Mouse (Mus musculus): ENCODE results near the gene Ahctf1. TPM values are rescaled to one million over a fixed set of nuclear protein-coding genes. Genes with fewer than 3 reads are reported as not detected.
"Not testable (repeated sequence)": the region's sequence is repeated elsewhere in the genome, so short reads cannot be mapped to it uniquely, and the experiment has no call there.

Ahctf1 gene
- 51.4 and 69.0 TPM in 2 replicates for total RNA-seq (2015; ENCODE audit: low replicate concordance)
- total RNA-seq (2017; ENCODE audit: low replicate concordance) = 53.7 and 67.2 TPM in 2 replicates

DNA sequence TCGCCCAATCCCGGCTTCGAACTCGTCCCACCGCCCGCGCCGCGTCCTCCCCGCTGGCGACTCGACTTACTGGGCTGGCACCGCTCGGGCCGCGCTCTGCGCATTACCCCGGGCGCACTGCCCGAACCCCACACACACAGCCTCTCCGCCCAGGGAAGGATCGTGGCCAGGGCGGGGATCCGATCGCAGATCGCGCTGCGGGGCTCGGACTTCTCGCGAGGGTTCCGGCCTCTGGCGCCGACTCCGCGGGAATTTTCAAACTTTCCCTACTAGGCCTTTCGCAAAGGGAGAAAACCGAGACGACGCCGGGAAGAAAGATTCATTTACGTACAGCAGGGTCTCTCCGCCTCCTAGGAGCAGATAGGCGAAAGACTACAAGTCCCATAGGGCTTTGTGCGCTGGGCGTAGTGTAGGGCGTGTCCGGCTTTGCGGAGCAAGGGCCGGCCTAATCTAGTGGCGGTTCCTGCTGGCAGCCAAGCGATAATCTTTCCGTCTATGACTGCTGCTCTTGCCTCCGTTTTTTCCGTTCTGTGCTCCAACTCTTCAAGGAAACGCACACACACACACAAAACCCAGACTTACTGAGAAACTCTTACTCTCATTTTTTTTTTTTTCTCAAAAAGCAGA, at the start of gene Ahctf1:
Gene Ahctf1 (minus strand): TSS at position 168 of the 627 bp plus-strand sequence.
- peak; percentile 85 for ATAC-seq (replicated peaks; ENCODE audit: low FRiP score, poor library complexity, severe bottlenecking)

DNA sequence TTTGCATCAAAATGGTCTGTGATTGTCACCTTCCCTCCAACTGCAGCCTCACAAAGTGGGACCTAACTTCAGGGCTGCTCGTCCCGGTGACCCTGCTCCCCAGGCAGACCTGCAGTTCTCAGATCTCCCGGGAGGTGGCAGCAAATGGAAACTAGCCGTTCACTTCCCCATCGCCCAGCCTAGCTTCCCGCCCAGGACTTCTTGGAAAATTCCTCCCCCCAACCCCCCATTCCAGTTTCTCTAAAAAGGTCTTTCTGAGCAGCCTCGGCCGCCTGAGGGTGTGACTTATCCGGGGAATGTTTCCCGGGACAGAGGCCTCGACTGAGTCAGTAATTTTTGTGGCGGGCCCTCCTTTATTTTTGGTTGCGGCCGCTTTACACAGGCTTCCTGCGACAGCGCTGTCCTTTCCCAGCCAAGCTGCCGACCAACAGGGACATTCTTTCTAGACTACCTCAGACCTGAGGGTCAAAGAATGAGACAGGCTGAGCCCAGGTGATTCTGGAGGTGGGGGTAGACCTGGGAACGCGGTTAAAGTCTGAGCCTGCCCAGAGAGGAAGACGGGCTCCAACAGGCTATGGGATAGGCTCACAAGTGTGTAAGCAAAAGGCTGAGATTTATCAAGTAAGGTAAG, 44.4 kb upstream of the Ahctf1 start:
- peak; percentile 71 for ATAC-seq (replicated peaks; ENCODE audit: low FRiP score, poor library complexity, severe bottlenecking)

DNA sequence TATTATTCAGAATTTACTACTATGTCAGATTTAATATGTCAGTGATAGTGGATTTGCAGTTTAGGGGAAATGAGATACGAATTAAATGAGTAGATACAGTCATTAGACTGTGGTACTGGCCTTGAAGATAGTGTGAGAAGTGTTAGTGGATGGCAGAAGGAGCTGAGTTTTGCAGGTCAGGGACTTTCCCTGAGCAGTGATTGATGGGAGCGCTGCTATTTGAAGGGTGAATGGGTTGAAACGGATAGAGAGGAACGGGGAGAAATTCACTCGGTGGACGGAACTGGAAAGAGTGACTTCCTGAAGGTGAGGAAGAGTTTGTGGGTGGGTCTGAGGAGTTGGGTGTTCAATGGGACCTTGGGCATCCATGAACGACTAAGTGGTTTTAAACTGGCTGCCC, 43.7 kb upstream of the Ahctf1 start:
- ATAC-seq (replicated peaks; ENCODE audit: low FRiP score, poor library complexity, severe bottlenecking) = no peak

DNA sequence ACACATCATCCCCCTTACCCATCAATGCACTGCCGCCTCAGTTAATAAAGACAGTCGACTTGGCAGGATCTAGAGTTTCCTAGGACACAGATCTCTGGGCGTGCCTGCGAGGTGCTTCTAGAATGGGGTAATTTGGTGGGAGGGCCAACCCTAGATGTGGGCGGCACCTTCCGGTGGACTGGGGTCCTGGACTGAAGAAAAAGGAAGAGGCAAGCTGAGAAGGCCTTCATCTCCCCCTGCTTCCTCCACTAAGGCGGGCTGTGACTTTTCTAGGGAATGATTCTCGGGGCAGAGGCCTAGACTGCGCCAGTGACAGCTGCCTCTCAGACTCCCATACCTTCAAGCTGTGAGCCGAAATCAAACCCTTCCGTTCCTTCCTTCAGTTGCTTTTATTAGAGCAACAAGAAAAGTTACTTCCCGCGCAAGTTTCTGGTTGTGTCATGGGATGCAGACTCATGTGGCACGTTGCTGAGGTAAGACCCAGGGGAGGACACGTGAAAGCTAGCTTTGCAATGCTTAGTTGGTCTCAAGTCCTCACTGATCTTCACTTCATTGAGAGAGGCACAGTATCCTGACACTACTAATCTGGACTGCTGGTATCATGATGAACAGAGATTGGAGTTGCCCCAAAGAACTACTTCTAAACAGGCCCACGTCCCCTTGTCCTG, 42.5 kb upstream of the Ahctf1 start:
- ATAC-seq (replicated peaks; ENCODE audit: low FRiP score, poor library complexity, severe bottlenecking) = no peak

DNA sequence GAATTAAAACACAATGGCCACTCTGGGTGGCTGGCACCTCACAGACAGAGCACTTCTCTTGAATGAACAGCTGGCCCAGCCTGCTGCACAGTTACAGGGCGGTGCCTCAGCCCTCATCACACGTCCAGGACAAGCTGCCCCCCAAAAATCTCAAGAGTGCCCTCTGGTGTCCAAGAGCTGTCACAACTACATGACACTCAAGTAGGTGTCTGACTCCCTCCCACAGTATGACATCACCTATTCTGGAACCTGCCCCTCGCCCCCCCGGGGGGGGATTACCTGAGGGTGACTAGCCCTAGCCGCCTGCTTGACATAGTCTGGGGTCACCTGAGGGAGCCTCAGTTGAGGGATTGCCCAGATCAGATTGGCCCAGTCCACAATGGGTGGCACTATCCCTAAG, 41.4 kb upstream of the Ahctf1 start:
- peak; percentile 92 for ATAC-seq (replicated peaks; ENCODE audit: low FRiP score, poor library complexity, severe bottlenecking)

DNA sequence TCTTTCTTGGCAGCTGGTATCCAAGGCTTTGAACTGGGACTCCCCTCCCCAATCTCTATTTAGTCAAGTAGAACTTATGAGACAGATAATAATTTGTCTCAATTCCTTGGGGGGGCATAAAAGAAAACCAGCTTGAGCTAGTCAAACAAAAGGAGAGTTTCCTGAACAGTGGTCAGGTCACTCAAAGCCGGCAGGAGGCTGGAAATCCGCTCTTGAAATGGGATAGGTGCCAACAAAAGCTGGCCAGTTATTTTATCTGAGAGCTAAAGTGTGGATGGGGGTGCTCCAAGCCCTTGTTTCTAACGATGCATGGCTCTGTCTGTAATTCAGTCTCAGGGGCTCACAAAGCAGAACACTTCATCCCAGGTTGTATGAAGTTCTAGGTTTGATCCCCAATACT, 40.5 kb upstream of the Ahctf1 start:
- no peak for ATAC-seq (replicated peaks; ENCODE audit: low FRiP score, poor library complexity, severe bottlenecking)

DNA sequence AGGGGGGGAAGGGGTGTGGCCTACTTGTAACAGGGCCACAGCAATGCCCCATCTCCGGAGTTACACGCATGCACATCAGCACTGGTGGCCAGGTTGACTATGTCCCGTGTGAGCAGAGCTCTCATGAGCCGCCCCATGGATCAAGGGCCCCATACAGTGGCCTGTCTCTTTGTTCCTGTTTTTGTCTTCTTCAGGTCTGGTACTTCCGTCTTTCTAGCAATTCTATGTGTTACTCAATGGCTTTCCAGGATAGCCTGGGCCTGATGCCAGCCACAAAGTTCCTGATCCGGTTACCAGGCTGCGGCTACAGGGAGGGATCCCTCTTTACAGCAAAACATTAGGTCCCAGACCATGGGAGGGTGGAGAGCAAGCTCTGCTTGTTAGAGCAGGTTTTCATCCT, 39.1 kb upstream of the Ahctf1 start:
- no peak for ATAC-seq (replicated peaks; ENCODE audit: low FRiP score, poor library complexity, severe bottlenecking)

DNA sequence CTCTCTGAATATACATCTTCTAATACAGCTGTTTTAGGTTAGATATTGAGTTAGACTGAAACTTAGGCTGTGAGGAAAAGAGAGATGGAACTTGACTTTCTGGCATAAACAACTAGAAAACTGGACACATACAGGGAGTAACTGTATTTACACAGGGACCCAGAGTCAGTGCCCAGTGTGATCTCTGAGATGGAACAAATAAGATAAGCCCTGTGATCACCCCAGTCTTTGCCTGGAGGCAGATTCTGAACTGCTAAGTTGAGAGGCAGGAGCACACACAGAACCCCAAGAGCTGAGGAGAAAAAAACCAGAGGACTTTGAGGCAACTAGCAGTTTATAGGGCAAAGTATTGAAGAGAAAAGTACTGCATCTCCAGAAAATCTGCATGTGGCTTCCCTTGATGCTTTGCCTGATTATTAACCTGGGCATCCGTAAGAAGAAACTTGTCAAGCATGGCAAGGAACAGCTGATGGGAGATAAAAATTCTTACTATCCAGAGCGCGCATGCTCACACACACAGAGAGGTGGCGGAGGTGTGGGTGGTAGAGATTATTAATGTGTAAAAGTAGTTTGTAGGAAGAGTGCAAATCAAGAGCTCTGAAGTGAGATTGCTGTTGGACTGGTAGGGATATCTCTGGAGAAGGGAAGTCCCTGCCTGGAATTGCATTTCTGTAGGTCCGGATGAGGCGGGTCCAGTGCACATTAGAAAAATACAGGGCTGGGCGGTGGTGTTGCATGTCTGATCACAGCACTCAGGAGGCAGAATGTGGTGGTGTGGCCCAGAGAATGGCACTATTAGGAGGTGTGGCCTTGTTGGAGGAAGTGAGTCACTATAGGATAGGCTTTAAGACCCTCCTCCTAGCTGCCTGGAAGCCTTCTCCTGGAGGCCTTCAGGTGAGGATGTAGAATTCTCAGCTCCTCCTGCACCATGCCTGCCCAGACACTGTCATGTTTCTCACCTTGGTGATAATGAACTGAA, 33.2 kb upstream of the Ahctf1 start:
- ATAC-seq (replicated peaks; ENCODE audit: low FRiP score, poor library complexity, severe bottlenecking) = no peak

DNA sequence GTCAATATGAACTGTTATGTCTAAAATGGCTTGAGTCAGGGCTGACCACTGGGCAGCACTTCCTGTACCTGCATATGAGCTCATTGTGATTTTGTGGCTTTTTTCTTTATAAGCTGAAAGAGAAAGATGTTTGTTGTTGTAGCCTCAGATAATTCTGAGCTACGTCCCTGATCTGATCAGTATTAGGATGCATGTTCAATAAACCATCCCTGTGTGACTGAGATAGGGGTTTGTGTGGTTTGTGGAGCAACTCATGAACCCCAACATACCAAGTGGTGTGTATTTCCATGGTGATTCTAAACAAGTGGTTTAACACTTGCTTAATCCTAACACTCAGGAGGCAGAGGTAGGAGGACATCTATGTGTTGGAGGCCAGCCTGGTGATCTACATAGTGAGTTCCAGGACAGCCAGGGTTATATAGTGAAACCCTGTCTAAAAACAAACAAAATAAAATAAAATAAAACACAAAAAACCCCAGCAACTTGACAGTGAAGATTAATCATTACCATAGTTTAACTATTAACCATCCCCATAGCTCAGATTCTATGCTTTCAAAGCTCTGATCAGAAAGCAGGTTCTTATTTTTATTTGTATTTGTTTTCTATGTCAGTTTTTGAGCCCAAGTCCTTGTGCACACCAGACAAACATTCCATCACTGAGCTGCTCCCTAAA, 32.4 kb upstream of the Ahctf1 start:
- ATAC-seq (replicated peaks; ENCODE audit: low FRiP score, poor library complexity, severe bottlenecking) = no peak

DNA sequence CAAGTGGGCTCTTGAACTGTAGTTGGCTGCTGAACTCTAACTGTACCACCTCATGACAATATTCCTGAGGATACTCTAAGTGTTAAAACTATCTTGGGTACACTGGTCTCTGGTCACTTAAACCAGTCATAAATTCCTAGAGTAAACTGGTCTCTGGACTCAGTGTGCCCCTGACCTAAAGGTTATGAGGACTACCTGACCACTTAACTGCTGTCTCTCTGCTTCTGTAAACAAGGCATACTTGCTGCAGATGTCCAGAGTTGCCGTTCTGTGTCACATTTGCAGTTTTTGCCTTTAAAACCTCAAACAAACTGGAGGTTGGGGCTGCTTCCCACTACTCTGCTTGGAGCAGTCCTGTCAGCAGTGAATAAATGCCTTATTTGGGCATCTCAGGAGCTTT, 30.1 kb upstream of the Ahctf1 start:
- ATAC-seq (replicated peaks; ENCODE audit: low FRiP score, poor library complexity, severe bottlenecking) = no peak

DNA sequence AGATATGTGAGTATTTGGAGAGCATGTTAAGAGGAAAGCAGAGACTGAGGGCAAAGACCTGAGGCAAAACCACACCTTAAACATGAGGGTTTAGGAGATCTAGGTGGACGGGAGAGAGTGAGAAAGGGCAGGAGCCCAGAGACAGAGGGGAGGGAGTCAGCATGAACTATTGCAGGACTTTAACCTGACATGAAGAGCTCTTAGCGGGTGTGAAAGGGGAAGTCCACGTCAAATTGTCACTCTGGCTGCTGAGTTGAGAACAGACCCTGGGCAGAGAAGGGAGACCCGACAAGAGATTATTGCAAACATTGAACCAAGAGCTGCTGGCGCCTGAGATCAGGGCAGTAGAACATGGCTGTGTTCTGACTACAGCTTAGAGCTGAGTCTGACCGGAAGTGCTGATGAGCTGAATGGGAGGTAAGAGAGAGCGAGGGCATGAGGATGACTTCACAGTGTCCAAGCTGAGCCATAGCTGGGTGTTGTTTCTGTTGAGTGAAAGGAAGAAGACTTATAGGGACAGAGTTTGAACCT, 29.3 kb upstream of the Ahctf1 start:
- no peak for ATAC-seq (replicated peaks; ENCODE audit: low FRiP score, poor library complexity, severe bottlenecking)

DNA sequence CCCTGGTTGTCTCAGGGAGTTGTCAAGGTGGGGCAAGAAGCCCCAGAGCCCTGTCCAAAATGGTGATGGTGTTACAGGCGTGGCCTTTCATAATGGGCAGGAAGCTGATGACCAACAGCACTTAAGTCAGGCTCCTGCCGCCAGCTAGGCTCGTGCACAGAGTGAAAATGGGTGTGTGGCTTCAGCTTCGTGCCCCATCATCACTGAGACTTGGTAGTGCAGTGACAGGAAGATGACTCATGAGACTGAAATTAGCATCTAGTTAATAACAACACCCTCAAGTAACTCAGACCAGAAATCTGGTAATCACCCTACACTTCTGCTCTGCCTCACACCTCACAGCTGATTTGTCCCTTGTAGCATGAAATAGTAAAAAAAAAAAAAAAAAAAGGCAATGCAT, 25.4 kb upstream of the Ahctf1 start:
- no peak for ATAC-seq (replicated peaks; ENCODE audit: low FRiP score, poor library complexity, severe bottlenecking)

DNA sequence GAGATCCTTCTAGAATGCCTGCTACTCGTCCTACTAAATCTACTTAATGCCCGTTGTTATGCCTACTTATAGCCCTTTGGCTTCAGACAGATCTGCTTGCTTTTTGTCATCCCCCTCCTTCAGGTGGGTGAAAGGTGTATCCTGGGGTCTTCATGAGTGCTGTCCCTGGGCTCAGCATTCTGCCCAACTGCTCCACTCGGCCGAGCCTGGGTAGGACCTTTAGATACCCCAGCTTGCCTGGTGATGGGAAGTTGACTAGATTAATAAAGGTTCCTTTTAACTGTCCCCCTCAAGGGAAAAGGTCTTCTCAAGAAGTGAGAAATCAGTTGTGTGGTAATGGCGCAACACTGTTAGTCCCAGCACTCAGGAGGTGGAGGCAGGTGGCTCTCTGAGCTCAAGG, 24.6 kb upstream of the Ahctf1 start:
- ATAC-seq (replicated peaks; ENCODE audit: low FRiP score, poor library complexity, severe bottlenecking) = no peak

DNA sequence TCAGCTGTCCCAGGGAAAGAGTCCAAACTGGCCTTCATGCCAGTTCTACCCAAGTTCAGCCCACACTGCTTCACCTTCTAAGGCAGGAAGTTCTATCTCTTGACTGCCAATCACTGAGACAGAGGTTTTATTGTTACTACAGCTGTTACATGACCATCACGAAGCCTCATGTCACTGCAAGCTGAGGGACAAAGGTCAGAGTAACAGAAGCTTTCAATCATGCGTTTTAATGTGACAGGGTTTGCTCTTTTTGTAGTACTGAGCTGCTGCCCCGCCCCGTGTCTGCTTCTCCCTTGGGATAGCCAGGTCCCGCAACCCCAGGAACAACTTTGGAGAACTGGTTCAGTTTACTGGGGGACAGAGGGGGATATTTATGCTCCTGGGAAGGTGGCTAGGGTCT, 21.1 kb upstream of the Ahctf1 start:
- ATAC-seq (replicated peaks; ENCODE audit: low FRiP score, poor library complexity, severe bottlenecking) = no peak

DNA sequence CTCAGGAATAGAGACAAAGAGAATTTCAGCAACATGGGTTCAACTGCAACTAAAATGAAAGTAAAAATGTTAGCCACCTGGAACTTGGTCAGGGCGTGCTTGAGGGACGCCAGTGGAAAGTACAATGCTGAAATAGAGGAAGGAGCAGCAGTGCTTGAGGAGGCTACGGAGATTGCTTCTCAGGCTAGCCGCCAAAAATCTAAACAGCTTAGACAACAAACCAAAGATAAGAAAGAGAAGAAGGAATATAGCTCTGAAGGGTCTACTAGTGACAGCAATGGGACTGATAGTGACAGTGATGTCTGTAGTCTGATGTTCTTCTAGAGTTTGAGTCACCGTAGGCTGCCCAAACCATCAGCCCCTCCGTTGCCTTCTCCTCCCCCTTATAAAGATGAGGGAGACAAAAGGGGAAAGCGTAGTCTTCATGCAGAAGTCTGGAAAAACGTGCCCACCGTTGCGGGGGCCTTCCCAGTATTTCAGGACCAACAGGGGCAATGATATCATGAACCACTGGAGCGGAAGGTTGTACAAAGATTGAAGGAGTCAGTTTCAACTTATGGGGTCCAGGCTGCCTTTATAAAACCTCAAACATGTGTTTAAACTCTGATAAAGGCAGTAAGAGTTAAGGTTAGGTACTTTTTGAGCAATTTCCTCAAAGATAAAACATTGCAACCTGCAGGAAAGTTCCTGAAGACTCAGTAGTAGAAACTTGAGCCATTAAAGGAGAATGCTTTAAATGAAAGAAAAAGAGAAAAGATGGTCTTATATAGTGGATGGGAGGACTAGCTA, 15.2 kb upstream of the Ahctf1 start:
- ATAC-seq (replicated peaks; ENCODE audit: low FRiP score, poor library complexity, severe bottlenecking) = not testable (repeated sequence)

DNA sequence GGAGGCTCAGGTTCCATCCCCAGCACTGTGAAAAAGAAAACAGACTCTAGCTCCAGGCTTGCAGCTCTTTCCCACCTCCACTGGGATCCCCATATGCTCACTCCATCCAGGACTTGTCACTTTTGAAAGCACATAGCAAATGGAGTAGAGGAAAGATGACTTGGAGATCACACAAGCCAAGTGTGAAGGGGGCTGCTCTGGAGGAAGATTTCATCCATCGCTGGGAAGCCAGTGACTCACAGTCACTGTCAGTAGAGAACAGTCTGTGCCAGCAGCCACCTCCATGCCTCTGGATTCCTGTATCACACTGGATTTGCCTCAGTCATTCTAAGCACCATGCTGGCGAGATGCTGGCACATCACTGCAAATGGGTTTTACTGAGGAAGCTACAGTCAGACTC, 11.1 kb upstream of the Ahctf1 start:
- no peak for ATAC-seq (replicated peaks; ENCODE audit: low FRiP score, poor library complexity, severe bottlenecking)

DNA sequence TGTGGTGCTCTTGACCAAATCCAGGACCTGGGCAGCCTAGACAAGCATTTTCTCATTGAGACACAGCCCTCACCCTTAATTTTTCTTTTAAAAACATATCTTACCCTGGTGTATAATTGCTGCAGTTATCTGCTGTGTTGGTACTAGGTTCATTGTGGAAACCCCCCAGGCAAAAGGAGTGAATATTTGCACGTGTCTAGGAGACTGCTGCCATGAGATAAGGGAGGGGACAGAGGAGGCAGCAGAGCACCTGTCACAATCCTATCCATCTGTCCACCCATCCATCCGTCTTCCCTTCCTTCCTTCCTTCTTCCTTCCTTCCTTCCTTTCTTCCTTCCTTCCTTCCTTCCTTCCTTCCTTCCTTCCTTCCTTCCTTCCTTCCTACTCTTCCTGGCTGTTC, 9.9 kb upstream of the Ahctf1 start:
- no peak for ATAC-seq (replicated peaks; ENCODE audit: low FRiP score, poor library complexity, severe bottlenecking)

DNA sequence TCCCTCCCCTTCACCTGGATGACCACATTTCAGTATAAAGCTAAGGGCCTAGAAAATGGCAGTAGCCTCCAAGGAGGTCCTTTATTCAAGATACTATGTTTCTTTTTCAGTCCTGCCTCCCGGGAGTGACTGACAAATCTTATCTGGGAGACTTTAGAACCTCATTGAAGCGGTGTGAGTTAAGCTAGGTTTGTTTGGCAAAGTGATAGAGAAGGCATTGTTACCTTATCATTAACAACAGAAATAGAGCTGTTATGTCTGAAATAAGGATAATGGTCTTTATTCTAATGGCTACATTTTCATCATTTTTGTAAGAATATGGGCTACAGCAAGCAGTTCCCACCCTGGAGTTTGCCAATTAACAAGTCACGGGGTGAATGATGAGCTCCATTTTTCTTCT, 4.8 kb upstream of the Ahctf1 start:
- no peak for ATAC-seq (replicated peaks; ENCODE audit: low FRiP score, poor library complexity, severe bottlenecking)

DNA sequence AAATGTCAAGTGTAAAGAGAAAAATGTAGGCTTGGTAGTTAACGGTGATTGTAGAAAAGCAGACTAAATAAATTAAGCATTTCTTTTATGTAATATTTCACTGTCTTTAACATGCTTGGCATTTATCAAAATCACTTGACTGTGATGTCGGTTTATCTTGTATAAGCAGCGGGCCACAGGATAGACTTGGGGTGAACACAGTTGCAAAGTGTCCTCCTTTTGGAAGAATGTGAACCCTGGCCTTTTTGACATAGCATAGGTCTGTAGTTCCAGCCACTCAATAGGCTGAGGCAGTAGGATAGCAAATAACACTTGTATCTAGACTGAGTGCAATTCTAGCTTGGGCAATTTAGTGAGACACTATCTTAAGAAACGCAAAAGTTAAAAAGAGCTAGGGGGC, 4.0 kb upstream of the Ahctf1 start:
- no peak for ATAC-seq (replicated peaks; ENCODE audit: low FRiP score, poor library complexity, severe bottlenecking)

Measured in erythroblast, adult 5-6 weeks (primary cell).